Mouse (Mus musculus) thymus, adult 2 months (tissue): ENCODE results near the gene Gm20479.

Experiments used
- CTCF ChIP-seq: fragments of 200-500 bp; IDR thresholded peaks from 2 replicates; pipeline ENCODE4 v1.5.1; 2012; ENCODE audit warnings: mild to moderate bottlenecking, control low read depth, low read length, moderate library complexity, borderline replicate concordance; ENCODE audit not compliant: control insufficient read depth, poor library complexity, insufficient read depth; ENCODE audit errors: extremely low read depth
- POLR2A ChIP-seq: fragments of 200-500 bp; IDR thresholded peaks from 2 replicates; pipeline ENCODE4 v1.6.1; 2012; ENCODE audit warnings: mild to moderate bottlenecking, low read length, control low read depth, moderate library complexity; ENCODE audit not compliant: control insufficient read depth, poor library complexity, insufficient read depth; ENCODE audit errors: extremely low read depth

DNA sequence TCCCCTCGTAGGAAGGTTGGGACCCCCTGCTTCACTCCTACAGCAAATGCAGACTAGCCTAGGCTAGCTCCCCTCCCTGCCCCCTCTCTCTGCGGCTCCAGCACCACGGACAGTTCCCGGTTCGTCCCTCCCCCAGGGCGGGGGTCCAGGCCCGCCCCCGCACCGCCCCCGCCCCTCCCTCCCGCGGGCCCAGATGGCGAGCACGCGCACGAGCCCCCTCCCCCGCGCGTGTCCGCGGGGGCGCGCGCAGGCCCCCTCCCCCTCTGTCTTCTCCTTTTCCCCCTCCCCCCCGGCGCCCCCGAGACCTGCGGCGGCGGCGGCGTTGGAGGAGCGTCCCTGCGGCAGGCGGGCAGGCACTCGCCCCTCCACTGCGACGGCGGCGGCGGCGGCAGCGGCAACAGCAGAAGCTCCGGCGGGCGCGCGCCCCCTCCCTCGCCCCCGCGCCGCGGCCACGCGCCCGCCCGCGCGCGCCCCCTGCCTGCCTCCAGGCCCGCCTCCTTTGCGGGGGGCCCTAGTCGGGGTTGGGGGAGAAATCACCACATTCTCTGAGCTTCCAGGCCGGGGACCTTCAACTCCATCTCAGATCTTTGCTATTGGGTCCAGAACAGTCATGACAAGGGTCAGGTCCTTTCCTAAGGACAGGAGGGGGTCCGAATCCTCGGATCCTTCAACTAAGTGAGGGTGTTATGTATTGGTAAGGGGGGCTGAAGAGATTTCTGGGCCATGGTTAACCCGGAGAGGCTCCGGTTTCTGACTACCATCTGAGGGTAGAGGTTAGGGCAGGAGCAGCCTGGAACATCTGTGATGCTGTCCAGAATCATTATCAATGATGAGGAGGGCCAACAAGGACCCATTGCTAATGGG lies 39.2 kb upstream of the Gm20479 start:
- TF ChIP-seq CTCF (no peak), POLR2A (no peak)
